Mouse (Mus musculus) brown adipose tissue, adult 24 weeks (tissue): ENCODE measurements around the gene Rbm33. TPM values are rescaled to one million over a fixed set of nuclear protein-coding genes. Genes with fewer than 3 reads are reported as not detected.
A peak's percentile ranks its signal among the peaks of the same experiment; 100 is the strongest.

Experiments
- H3K27ac ChIP-seq: fragments of 200-500 bp; replicated peaks from 2 replicates; pipeline ENCODE4 v1.5.1; 2012; ENCODE audit warnings: low read depth, mild to moderate bottlenecking, low read length
- H3K4me1 ChIP-seq: fragments of 200-500 bp; 2 replicates; pipeline ENCODE4 v1.6.1; 2012; ENCODE audit warnings: low read length, mixed read lengths; ENCODE audit not compliant: control insufficient read depth, insufficient read depth, insufficient read length
- H3K4me3 ChIP-seq: fragments of 200-500 bp; 2 replicates; pipeline ENCODE4 v1.5.1; 2012; ENCODE audit warnings: low read depth, mild to moderate bottlenecking, low read length, moderate library complexity; ENCODE audit not compliant: insufficient read depth
- polyA plus RNA-seq: library from polyadenylated mRNA; stranded (reverse); fragments of >200 nt; gene quantifications from 2 replicates; pipeline ENCODE4 v1.2.4, GENCODE M21; 2012; ENCODE audit not compliant: missing spikeins, insufficient read depth, insufficient read length

Rbm33 gene
- polyA plus RNA-seq, 1 experiment = 12.0 TPM

DNA sequence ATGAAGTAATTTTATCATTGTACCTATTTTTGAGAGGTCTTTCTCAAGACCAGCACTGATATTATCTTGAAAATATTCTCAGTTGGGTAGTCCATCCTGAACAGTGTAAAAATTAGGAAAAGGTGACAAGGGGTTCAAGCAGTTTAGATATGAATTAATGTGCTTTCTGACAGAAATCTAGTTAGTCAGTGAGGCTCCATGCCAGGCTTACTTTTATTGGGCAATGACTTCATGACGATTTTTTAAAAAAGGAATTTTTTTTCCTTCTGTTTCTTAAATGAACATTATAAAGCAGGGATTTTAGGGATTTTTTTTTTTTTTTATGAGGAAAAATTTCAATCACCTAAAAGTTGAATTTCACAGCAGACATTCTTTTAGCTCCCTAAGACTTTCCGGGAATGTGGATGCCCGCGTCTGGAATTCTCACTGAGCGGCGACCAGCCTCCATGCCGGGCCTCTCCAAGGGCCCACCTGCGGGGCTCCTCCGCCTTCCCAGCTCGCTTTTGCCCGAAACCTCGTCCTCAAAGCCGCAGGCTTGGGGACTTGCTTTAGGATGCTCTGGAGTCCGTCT is 685 bp upstream of the Rbm33 start:
- H3K4me3 ChIP-seq = peak overlapping the region; percentile 76
- peaks cover 7% of the 10 kb centered on the region for H3K4me1 ChIP-seq
- peak overlapping the region; percentile 95 for H3K27ac ChIP-seq

DNA sequence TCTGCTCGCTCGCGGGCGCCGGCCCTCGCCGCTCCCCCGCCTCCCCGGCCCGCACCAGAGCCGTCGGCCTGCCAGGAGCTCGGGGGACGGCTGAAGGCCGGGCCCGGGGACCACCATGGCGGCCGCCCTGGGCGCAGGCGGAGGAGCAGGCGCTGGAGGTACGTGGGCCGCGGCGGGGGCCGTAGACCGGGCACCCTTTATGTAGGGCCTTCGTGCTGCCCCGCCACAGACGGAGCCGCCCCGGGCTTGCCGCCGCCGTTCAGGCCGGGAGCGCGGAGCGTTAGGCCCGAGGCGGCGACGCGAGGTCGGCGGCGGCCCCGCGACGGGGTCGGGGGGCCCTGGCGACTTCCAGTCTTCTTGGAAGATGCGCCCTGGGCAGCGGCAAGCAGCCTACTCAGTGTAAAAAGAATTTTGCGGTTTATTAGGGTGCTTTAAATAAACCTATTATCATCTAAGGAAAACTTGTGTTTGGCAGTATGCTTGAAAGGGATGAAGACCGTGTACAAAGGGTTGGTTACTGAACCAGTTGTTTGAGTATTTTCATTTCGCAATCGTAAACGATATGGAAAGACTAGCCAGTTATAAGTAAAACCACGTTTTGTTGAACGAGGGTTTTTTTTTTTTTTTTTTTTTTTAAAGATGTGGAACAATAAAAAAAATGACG is 464 bp downstream of the Rbm33 start:
- peaks cover 7% of the 10 kb centered on the region for H3K4me1 ChIP-seq
- H3K27ac ChIP-seq = peak overlapping the region; percentile 46
- H3K4me3 ChIP-seq = peak overlapping the region; percentile 76

DNA sequence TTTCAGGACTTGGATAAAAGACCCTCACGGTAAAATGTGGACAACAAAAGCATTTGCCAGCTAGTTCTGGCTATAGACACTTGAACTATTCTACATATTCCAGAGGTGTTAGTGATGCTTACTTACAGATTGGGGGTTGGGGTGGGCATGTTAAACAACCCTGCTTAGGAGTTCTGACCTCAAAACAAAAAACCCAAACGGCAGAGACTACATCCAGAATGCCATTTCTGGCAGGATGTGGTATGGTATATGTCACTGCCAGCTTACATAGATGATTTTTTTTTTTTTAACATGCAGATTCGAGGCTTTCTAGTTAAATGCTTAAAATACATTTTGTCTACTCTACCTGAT is 971 bp downstream of the Rbm33 start:
- H3K4me1 ChIP-seq = peaks cover 7% of the 10 kb centered on the region
- no peak overlapping the region for H3K27ac ChIP-seq
- peak overlapping the region; percentile 76 for H3K4me3 ChIP-seq

DNA sequence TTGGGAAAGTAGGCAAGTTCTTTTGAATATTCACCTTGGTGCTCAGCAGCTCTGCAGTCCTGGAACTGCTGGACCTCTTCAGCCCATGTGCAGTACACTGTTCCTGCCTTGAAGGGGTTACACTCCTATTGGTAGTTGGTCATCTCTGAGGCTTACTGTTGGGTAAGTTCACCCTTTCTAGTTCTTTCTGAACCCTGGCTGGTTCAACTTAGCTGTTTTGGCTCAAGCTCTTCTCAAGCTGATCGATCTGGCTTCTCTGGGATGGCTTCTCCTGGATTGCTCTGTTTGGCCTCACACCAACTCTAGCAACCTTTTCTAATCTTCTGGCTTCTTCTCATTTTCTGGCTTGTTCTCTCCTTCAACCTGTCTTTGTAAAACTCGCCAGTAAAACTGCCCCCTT is 1.8 kb downstream of the Rbm33 start:
- peak overlapping the region; percentile 13; the same call in 1 of the 2 replicates for H3K4me3 ChIP-seq
- peaks cover 7% of the 10 kb centered on the region for H3K4me1 ChIP-seq
- H3K27ac ChIP-seq = no peak overlapping the region

DNA sequence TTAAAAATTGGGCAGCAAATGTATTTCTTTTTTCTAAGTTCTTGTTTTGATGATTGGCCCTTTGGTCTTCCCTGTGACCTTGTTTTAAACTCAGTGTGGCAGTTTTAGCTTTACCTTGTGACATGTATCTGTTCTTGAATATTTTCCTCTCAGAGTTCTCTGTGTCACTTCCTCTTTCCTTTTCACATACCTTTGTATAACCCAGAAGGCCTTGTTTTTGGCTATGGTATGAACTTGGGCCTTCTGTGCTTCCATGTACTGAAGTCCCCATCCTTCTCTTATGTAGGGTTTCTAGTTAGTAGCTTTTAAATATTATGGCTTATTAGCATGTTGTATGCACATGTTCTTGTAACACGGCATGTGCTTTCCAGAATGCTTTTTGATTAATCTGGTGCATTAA is 4.8 kb downstream of the Rbm33 start:
- H3K27ac ChIP-seq = no peak overlapping the region
- H3K4me1 ChIP-seq = peaks cover 10% of the 10 kb centered on the region
- no peak overlapping the region for H3K4me3 ChIP-seq

DNA sequence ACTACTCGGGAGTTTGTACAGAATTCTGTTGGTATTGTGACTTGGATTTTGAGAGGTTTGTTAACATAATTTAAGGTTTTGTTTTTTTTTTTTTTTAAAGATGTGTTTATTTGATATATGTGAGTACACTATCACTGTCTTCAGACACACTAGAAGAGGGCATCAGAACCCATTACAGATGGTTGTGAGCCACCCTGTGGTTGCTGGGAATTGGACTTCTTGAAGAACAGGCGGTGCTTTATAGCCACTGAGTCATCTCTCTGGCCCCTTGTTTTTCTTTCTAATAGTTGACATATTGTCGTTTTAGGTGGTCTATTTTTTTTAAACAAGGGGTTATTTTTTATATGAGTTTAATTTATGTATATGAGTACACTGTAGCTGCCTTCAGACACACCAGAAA is 5.3 kb downstream of the Rbm33 start:
- H3K27ac ChIP-seq = no peak overlapping the region

DNA sequence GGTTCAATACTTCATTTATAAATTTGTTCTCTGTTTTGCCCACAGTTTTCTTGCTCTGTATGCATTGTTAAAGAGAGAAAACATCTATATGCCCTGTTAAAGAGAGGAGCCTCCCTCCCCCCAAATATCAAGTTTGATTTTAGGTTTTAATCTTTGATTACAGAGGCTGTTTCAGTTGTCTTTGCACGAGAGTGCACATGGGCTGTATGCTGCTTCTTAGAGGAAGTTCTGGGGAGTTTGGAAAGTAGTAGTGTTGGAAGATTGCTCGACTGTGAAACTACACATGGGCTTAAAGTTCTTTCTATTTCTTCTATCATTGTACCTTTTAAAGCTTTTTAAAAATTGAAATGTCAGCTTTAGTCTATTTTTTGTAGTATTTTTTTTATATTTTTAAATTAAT is 6.9 kb downstream of the Rbm33 start:
- no peak overlapping the region for H3K27ac ChIP-seq
- H3K4me3 ChIP-seq = no peak overlapping the region
- H3K4me1 ChIP-seq = peaks cover 6% of the 10 kb centered on the region

More for the DNA sequence above, 5.3 kb downstream of the Rbm33 start:
- Histone ChIP-seq H3K4me1 (peaks cover 10% of the 10 kb centered on the region), H3K4me3 (no peak overlapping the region)

DNA sequence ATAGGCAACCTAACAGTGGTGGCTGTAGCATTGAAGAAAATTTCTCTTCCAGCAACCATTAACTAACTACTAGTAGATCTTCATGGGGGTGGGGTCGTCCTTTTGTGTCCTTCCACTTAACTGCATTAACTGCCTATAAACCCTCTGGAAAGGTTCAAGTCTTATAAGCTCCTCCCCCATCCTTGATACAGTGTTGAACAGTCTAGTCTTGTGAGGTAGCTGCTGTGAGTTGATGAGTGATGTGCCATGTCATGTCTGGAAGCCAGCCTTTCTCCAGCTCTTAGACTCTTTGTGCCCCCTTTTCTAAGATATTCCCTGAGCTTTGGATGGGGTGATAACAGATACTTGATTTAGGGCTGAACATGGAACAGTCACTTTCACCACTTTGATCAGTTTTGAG is 7.5 kb downstream of the Rbm33 start:
- H3K4me3 ChIP-seq = no peak overlapping the region
- peaks cover 6% of the 10 kb centered on the region for H3K4me1 ChIP-seq
- H3K27ac ChIP-seq = no peak overlapping the region

DNA sequence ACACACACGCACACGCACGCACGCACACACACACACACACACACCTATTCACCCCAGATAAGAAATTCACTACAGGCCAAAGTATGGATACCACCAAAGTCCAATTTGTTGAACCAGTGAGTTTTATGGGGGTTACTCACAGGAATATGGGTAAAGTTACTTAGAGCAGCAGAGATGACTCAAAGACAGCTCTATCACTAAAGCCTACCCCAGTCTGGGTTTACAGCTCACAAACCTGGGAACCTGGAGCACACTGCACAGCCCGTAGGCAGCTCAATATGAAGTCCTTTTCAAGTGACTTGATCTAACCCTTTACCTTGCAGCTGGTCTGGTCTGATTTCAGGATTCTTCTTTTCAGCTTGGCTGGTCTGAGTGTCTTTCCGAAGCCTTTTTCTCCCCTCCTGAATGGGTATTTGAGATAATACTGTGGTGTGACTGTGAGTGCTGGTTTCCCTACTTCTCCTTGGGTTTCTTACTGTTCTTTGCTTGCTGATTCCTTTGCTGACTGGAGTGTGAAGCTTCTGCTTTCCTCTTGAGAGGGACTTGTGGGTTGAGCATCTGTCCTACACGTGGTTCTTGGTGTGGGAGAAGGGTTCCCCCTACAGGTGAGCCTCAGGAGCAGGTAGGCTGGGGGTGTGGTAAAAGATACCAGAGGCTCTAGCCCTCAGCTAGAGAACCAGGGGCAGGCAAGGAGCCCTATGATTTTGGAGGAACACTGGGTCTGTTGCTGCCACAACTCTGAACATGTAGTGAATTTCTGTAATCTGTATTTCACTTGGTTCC is 12.3 kb downstream of the Rbm33 start:
- H3K4me1 ChIP-seq = peaks cover 3% of the 10 kb centered on the region
- no peak overlapping the region for H3K27ac ChIP-seq
- no peak overlapping the region for H3K4me3 ChIP-seq

DNA sequence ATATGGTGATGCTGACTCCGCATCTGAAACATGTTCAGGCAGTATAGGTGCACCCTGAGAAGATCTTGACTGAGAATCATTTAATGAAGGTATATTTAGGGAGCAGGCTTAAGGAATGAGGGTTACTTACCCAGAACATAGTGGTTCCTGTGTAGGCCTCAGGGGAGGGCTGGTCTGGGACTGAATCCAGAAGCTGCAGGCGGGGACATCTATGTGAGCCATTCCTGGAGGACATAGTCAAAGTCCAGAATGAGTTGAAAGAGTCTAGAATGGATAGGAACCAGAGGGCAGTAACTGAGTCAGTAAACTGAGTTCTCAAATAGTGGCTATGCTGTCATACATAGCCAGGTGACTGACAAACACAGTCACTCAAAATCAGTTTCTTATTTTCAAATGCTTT is 16.8 kb downstream of the Rbm33 start:
- Histone ChIP-seq H3K27ac (no peak overlapping the region), H3K4me3 (no peak overlapping the region), H3K4me1 (no peaks in the 10 kb centered on the region; the same call in 1 of the 2 replicates)

DNA sequence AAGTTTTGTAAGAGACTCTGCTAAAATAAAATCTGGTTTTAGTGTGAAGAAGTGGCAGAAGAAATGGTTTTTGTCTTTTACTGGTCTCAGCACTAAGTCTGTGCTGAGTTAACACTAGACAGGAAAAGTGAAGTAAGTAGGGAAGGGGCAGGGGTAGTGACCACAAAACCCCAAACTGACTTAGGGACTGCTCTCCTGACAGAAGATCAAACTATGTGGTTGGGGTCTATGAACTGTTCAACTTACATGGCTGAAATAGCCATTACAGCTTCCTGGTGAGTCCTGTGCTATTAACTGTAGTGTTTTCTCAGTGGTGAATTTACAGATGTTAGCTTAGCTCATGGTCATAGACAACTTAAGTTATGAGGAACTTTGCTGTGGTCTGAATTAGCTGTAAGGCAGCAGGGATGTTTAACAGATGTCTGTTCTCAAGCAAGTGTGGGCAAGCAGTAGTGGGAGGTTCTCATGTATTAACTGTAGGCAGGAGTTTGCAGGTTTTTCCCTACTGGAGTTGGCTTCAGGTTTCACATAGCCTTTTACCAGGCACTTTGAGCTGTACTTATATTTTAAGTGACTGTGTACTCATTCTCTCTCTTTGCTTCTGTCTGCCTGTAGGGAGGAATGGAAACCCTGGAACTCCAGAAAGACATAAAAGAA is 35.1 kb downstream of the Rbm33 start:
- no peak overlapping the region for H3K27ac ChIP-seq
- no peaks in the 10 kb centered on the region for H3K4me1 ChIP-seq
- H3K4me3 ChIP-seq = no peak overlapping the region

DNA sequence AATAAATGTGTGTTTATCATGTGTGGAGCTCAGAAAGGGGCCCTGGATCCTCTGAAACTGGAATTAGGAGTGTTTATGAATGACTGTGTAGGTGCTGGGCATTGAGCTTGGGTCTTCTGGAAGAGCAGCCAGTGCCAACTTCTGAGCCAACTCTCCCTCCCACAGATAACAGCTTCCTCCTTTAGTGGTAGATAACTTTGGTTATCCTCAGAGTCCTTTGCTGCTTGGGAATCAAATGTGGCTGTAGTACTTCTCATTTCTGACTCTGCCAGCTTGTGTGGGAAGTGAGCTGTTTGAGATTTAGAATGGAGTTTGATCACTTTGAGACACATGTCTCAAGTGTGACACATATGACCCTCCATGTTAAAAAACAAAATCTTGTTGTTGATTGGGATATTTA is 38.7 kb downstream of the Rbm33 start:
- Histone ChIP-seq H3K27ac (no peak overlapping the region), H3K4me1 (no peaks in the 10 kb centered on the region)

DNA sequence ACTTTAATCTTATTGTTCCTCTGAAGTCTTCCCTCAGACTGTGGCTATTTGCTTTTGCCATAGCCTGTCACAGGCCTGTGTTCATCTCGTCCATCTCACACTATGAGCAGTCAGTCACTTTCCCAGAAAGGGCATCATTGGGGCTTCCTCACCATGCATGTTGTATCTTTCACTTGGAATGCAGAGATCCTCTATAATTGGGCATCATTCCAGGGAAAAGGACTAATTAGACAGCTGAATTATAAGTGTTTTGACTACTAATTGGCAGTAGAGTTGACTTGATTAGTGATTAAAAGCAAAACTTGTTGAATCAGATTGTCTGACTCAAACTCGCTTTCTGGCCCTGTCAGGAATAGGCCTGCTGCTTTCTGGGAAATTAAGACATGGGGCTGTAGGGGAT is 43.8 kb downstream of the Rbm33 start:
- H3K27ac ChIP-seq = no peak overlapping the region
- no peaks in the 10 kb centered on the region for H3K4me1 ChIP-seq
- no peak overlapping the region for H3K4me3 ChIP-seq

More for the DNA sequence above, 38.7 kb downstream of the Rbm33 start:
- H3K4me3 ChIP-seq = no peak overlapping the region

DNA sequence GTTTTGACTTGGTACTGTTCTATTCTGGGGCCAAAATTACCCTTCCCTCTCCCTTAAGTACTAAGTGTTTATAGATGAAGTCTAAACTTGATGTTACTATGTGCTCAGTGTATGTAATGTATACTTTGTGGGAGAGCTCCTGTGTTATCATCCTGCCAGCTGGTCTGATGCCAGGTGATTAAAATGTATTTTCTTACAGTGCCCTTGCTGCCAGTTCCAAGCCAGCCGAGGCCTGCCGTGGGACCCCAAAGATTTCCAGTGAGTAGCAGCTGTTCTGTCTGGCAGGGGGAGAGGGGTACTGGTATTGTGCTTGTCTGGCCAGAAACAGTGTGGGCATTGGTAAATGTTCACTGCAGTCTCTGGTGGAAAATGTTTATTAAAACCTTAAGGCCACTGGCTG is 51.1 kb downstream of the Rbm33 start:
- no peak overlapping the region for H3K4me3 ChIP-seq
- H3K27ac ChIP-seq = no peak overlapping the region
- no peaks in the 10 kb centered on the region for H3K4me1 ChIP-seq

DNA sequence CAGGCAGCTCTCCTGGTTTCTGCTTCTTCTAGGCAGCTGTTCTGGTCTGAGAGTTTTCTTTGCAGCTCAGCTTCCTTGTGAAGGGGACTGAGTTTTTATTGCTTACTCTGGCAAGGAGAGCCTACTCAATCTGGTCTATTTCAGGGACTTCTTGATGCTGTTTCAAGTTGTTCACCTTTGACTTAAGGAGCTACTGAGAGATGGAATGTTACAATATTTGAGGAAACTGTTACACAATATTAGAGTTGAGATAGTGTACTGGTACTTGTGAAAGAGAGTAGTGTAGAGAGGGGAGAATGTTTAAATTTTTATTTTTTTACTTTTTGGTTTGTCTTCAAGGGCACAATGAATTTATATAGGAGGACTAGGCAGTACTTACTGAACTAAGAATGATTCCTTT is 53.9 kb downstream of the Rbm33 start:
- H3K4me1 ChIP-seq = no peaks in the 10 kb centered on the region
- no peak overlapping the region for H3K27ac ChIP-seq
- H3K4me3 ChIP-seq = no peak overlapping the region
